Mouse (Mus musculus) erythroblast, embryonic 14.5 days (primary cell): ENCODE results near the gene 1700020L24Rik.

ENCODE experiments used
- GATA1 ChIP-seq: IDR thresholded peaks from 2 replicates; pipeline ENCODE4 v1.6.1; 2012; ENCODE audit warnings: low read length, inconsistent platforms, mixed read lengths
- TAL1 ChIP-seq: IDR thresholded peaks from 3 replicates; pipeline ENCODE4 v1.6.1; 2012; ENCODE audit warnings: low read length, inconsistent platforms, mixed read lengths

DNA sequence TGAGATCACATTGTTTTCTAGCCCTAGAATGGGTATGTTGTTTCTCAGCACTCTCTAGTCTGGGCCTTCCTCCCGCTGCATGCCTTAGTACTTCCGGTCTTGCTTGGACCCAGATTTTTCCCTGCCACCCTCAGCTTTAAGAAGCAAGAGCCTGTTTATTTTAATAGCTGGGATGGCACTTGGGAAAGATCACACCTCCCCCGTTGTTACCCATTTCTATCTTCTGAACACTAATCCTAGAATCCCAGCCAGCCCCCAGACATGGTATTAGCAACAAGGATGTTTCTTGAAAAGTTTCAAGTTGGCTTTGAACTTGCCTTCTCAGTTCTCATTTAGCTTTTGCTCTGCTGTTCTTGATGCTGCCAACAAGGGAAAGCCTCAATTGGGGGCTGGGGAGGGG is 31.1 kb upstream of the 1700020L24Rik start:
- TF ChIP-seq GATA1 (no peak), TAL1 (no peak)
